In the genomic region with DNA sequence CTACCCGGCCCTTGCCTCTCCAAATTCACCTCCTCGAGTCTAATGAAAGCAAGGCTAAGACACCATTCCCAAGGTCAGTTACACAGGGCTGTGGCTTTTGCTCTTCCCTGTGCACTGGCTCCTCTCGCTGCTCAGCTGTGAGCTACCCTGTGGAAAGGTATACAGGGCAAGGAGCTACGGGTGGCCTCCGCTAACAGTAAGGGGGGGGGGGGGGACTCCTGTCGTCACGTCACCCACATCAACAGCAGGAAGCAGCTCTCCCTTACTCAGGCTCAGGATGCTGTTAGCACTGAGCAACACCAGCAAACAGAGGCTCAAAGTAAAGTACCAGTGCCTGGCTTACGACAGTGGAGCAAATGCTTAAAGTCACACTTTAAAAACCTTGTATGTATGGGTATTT, we compare ENCODE assay signal across 23 mouse cellular contexts.
"Had no signal": no experiment of that assay in that cellular context is flagged by ENCODE, and none has a peak within 500 bp of the region (broad histone marks: within the 10 kb centered on the region; RNA-seq: fewer than 3 reads in every experiment).

No protein-coding gene starts in this region.

- H3K27me3 ChIP-seq: hindbrain, embryonic 13.5 days; hindbrain, embryonic 15.5 days; kidney, embryonic 15.5 days; limb, embryonic 13.5 days; limb, embryonic 15.5 days; liver, embryonic 13.5 days had no signal

- H3K36me3 ChIP-seq: heart, embryonic 10.5 days; heart, embryonic 12.5 days; hindbrain, embryonic 13.5 days; hindbrain, embryonic 15.5 days; kidney, embryonic 15.5 days; limb, embryonic 13.5 days; limb, embryonic 15.5 days; liver, embryonic 13.5 days had no signal

- H3K27ac ChIP-seq: gastrocnemius, adult 2 months; heart, embryonic 10.5 days; hindbrain, embryonic 13.5 days; hindbrain, embryonic 15.5 days; hindbrain, postnatal 0 days; kidney, embryonic 15.5 days; kidney, postnatal 0 days; layer of hippocampus, adult 2 months; left cerebral cortex, adult 2 months; limb, embryonic 13.5 days; limb, embryonic 15.5 days; liver, embryonic 13.5 days had no signal

- DNase-seq: gastrocnemius, adult 2 months; gastrocnemius, postnatal 10 days; gastrocnemius, postnatal 25 days; heart, adult 18-20 months; heart, postnatal 10 days; heart, postnatal 4 days; kidney, adult 11 months; kidney, adult 2 months; kidney, adult 9 months; kidney, postnatal 4 days; liver, embryonic 13.5 days had no signal

- H3K4me3 ChIP-seq: gastrocnemius, adult 2 months; heart, embryonic 10.5 days; heart, embryonic 12.5 days; hindbrain, embryonic 13.5 days; hindbrain, embryonic 15.5 days; kidney, embryonic 15.5 days; layer of hippocampus, adult 2 months; left cerebral cortex, adult 2 months; limb, embryonic 13.5 days; limb, embryonic 15.5 days; liver, embryonic 13.5 days had no signal

- H3K9me3 ChIP-seq: heart, embryonic 10.5 days; heart, embryonic 12.5 days; hindbrain, embryonic 13.5 days; hindbrain, embryonic 15.5 days; kidney, embryonic 15.5 days; limb, embryonic 13.5 days; limb, embryonic 15.5 days; liver, embryonic 13.5 days had no signal

- ATAC-seq: hindbrain, postnatal 0 days; intestine, embryonic 16.5 days had no signal
